Mouse (Mus musculus): ENCODE results near the gene Mpdz.

Gene Mpdz

DNA sequence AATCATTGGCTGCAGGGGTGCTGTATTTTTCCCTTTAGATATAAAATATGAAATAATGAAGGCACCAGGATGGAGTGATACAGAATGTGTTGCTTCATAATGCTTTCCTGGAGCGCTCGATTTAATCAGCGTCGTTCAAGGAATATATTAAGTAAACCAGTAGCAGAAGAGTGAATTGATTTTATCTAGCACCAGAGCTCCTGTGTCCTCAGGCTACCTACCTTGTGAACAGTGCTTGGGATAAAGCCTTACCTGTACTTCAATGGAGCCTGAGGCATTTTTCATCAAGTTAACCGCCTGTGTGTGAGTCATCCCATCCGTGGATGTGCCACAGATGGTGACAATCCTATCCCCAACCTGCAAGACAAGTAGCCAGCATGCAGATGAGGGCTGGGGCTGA lies 159.5 kb downstream of the Mpdz start:
- no peak for DNase-seq (ENCODE audit: low spot score in 2 of 2)

DNA sequence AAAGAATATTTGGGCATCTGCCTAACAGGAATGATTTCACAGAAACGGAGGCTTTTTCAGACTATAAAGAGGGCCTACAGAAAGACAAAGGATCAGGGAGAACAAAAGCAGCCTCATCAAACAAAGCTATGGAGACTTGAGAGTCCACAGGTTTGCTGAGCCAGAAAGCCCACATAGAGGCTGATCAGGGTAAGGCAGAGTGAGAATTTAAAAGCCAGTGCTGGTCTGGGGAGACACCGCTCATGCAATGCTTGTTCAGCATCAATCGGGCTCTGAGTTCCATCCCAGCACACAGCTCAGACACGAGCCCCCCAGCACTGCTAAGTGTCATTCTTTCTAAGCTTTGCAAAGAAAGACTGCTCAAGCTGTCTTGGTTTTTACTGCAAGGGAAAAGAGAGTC lies 162.5 kb downstream of the Mpdz start:
- no peak for DNase-seq (ENCODE audit: low spot score in 2 of 2)

DNA sequence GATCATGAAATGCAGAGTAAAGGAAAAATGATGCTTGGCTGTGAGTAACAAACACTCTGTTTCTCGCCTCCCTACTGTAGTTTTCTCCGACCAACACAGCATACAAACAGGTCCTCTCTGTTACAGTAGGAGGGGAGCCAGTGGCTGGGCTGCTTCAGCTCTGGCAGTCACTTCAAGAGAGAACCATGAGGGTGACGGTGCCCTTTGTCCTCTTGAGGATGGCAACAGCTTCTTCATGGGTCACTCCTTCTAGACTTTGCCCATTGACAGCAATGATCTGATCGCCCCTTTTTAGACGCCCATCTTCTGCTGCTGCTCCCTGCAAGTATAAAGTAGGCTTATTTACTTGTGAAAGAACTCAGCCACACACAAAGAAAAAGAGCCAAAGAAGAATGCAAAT lies 163.2 kb downstream of the Mpdz start:
- DNase-seq (ENCODE audit: low spot score in 2 of 2): no peak

DNA sequence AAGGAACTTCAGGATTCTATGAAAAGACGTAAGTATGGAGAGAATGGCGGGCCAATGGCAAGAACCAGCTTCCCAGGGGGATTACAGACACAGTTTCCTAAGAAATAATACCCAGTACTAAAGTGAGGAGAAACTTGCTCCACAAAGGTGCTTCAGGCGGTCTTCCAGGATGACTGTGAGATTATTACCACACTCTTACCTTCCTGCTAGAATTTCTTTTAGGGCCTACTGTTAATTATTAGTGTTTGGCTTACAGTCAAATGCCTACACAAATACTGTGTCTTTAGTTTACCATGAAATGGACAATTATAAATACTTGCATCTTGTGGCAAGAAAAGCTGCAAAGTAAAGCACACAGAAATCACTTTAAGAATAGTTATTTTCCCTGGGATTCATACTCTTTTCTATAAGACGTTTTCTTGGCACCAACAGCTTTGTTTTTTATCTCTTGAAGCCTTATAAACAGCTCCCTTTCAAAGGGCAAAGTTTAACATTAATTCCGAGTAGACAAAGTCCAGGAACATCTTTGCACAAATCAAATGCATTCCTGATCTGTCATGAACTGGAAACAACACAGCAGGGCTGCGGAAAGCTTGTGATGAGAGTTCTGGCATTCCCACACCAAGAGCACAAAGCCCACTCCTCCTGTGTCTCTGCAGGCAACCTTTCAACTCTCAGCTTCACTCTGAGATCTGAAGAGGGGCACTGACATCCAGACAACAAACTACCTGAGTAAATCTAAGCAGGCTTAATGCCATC lies 166.5 kb downstream of the Mpdz start:
- DNase-seq (ENCODE audit: low spot score in 2 of 2): no peak

DNA sequence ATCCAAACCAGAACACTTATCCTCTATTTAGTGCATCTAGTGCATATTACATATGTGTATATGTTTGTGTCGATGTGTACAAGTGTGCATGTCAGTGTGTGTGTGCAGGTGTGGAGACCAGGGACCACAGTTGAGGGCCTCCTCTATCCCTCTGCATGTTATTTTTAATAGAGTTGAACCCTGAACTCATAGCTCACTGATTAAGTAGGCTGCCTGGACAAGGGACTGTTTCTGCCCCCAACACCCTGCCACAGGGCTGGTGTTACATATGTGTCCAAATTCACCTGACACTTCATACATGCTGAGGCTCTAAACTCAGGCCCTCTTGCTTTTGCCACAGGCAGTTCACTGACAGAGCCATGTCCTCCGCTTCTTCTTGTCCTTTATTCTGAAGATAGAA lies 169.5 kb downstream of the Mpdz start:
- DNase-seq (ENCODE audit: low spot score in 2 of 2): no peak

DNA sequence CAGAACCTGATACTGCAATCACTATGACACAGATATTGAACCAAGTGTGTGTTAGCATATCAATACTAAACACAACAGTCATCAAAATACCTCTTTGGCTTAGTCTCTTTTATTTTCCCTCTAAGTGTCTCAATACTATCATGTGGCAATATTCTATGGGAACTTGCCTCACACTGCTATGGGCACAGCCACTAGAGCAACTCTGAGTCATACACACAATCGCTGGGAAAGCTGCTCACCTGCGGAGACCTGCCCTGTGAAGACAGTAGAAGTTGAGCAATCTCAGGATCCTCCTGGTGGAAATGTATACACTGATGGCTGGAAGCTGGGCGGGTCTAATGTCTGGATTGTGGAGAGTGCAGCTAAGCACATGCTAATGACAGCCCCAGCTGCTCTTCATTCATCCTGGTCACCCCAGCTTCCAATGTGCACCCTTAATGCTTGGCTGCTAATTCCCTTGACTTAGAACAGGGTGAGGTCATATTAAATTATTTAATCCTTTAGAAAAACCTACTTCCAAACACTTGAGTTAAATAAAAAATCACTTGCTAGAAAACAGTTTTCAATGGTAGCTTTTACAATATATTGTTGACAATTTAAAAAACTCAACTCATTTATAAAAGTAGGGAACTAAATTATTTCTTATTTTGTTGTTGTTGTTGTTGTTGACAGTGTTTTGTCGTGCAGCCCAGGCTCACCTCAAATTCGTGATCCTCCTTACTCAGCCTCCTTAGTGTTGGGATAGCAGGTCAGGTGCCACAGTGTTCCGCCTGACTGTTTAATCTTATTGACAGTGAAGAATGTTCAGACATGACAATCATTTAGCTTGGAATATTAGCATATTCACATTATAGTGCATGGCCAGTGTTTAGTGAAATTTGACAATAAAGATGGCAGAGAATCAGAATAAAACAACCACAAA lies 189.5 kb downstream of the Mpdz start:
- DNase-seq (ENCODE audit: low spot score in 2 of 2): no peak

DNA sequence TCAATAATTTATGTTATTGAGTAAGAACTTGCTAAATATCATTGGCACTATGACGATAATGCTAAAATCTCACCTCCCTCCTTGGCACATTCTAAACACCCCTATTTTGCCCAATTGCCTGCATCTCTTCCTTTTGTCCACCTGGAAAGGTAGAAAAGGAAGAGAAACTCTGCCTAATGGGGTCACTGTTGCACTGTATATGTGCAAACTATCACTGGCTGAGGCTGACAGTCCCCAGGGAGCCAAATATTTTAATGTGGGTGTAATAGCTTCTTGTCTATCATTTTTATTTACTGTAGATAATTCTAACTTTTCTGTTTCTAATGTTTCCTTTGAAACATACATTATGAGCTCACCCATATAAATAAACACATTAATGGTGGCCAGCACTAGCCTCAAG lies 190.3 kb downstream of the Mpdz start:
- no peak for DNase-seq (ENCODE audit: low spot score in 2 of 2)

DNA sequence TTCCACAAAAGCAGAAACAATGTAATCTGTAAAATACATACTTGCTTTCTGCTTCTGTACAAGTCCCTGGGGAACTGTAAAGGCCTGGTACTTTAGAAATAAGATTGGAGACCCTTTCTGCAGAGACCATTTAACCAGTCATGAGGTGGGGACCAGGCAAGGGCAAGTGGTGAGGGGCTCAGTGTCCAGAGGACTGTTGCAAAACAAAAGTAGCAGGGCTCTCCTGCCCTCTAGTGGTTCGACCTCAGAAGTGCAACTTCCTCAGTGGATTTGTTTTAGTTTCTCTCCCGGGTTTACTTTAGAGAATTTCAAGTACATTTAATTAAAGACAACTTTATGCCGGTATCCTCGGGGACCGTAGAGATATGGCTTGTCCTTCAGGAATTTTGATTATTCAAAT lies 190.7 kb downstream of the Mpdz start:
- DNase-seq (ENCODE audit: low spot score in 2 of 2): peak; percentile 26 to 68

DNA sequence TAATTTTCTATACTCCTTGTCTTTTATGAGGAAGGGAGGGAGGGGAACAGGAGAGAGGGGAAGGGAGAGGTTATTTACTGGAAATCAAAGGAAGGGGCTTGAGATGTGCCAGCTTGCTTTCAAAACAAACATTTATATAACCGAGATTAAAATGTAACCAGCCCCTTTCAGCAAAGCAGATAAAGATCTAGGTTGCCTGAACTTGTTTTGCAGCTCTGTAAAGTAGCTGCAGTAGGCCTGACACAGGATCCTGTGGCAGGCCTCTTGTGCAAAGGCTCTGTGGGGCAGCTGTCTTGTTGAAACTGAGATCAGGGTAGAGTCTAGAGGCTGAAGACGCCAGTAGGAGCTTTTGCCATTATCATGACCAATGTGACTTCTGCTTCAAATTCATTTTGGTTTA lies 193.4 kb downstream of the Mpdz start:
- no peak for DNase-seq (ENCODE audit: low spot score in 2 of 2)

DNA sequence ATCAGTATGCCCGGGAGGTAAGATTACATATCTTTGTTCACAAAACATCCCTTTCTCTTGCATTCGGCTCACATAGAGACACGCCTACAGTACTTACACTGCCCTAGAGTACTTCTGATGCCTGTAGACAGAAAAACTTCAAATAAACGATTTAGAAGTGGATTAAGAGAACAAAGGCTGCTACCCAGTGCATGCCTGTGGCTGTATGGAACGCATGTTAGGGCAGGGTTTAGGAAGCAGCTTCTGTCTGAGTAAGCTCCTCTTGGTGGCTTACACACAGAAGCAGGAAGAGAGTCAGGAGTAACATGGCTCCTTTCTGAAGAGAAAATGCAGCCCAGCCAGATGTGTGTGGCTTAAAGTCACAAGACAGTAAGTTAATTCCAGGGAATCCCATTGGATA lies 206.4 kb downstream of the Mpdz start:
- no peak for DNase-seq (ENCODE audit: low spot score in 2 of 2)
